Mouse (Mus musculus) heart, adult 2 months (tissue): ENCODE measurements around the gene Gm26920.

Experiments
- CTCF ChIP-seq: fragments of 200-600 bp; IDR thresholded peaks from 2 replicates; pipeline ENCODE4 v1.8.1; 2022; ENCODE audit warnings: antibody characterized with exemption, mild to moderate bottlenecking, moderate library complexity
- EP300 ChIP-seq: fragments of 200-500 bp; IDR thresholded peaks from 2 replicates; pipeline ENCODE4 v1.6.1; 2011; ENCODE audit warnings: low read depth, low read length, control low read depth; ENCODE audit not compliant: insufficient read depth
- POLR2A ChIP-seq: fragments of 200-500 bp; IDR thresholded peaks from 2 replicates; pipeline ENCODE4 v1.6.1; 2011; ENCODE audit warnings: mild to moderate bottlenecking, low read depth, low read length, control low read depth; ENCODE audit not compliant: insufficient read depth

DNA sequence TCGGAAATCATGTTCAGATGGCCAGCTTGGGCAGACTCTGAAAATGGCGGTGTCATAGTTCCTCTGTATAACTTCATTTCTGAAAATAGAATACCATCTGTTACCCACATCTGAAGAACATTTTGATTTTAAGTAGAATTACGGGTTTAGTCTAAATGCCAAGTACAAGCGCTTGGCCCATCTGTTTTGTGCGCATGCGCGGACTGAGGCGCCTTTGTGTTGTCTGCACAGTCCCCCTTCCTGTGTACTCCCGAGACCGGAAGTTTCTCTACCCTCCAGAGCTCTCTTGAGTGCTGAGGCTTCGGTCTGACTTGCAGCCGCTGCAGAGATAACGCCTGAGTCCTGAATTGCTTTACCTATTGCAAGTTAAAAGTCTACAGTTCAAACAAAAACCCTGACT, 9.1 kb upstream of the Gm26920 start:
- no peak for TF ChIP-seq POLR2A
- TF ChIP-seq EP300 = no peak
- no peak for TF ChIP-seq CTCF
